Mouse (Mus musculus) mouse embryonic stem cell (cell line): Measurements from ENCODE around the gene M1ap.

Source experiments
- in situ Hi-C, 2 experiments: fragments of 300-500 bp; cut with MboI; formaldehyde crosslinking; loops; 1 replicate in 1 of 2; 3 replicates in 1 of 2; pipeline ENCODE4 v1.14.3; 2019 to 2020; ENCODE audit warnings: low sequenced_read_pairs in 2 of 2, low pct_unique_long_range_greater_than_20kb in 1 of 2, mixed read lengths in 1 of 2; ENCODE audit not compliant: unreplicated experiment in 1 of 2

M1ap gene

GRCm38 (mm10) chr6:82999986-83000385 lies 53.3 kb downstream of the M1ap start:
- in situ Hi-C loops = loop anchor here (25.0 kb wide), 1 partner anchor 262 kb away; no protein-coding TSS in a partner anchor

DNA sequence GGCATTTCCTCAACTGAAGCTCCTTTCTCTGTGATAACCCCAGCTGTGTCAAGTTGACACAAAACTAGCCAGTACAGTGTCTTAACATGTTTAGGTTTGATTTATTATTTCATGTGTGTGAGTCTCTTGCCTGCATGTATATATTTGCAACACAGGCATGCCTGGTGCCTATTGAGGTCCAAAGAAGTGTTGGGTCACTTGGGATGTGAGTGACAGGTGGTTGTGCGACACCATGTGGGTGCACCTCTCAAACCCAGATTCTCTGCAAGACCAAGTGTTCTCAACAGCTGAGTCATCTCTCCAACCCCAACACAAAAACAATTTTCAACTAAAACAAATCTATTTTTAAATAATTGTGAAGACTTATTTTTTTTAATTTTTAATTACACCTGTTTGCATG lies 56.4 kb downstream of the M1ap start:
- in situ Hi-C loops = no loop called here

DNA sequence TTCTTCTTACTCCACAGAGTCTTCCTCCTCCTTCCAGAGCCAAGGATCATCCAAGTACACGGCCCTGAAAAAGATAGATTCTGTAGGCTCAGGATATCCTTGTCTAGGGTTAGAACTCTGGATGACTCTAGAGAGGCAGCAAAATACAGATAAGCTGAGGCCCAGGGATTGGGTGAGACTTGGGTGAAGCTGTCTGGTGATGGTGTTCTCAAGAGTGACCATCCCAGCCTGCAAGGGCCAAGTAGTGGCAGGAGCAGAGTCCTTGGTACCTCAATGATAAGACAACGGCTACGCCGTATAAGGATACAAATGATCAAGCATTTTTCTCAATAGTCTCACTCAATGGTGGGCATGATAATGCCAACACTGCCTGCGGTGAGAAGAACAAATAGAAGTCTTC lies 57.1 kb downstream of the M1ap start:
- in situ Hi-C loops = no loop called here

- in situ Hi-C loops = no loop called here
Measured at GRCm38 (mm10) chr6:83004309-83004708, 57.6 kb downstream of the M1ap start.

DNA sequence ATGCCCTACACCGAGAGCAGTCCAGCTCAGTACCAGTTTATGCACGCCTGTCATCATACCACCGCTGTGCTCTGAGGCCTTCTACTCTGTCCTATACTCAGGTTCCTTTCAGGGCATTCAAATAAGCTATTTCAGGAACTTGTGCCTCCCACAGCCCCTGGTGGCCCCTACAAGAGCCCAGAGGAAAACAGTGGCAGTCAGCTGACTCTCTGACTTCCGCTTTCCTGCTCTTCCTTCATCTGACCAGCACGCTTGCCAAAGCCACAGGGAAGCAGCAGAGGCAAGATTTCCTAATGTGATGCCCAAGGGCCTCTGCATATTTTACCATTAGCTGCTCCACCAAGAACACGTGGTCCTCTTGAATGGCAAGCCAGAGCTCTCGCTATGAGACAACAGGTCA lies 58.2 kb downstream of the M1ap start:
- in situ Hi-C loops = loop anchor here in 1 of 2 experiments (5.0 kb wide), 1 partner anchor 97 kb away; the partner anchor contains the start of genes Ccdc142 and Gm42688

- in situ Hi-C loops = loop anchor here in 1 of 2 experiments (5.0 kb wide), 1 partner anchor 97 kb away; the partner anchor contains the start of genes Ccdc142 and Gm42688
Measured at GRCm38 (mm10) chr6:83005444-83006011, 58.8 kb downstream of the M1ap start.

- in situ Hi-C loops = loop anchor here in 1 of 2 experiments (5.0 kb wide), 1 partner anchor 96 kb away; the partner anchor contains the start of genes Ccdc142 and Gm42688
Measured at GRCm38 (mm10) chr6:83006114-83006513, 59.4 kb downstream of the M1ap start.

DNA sequence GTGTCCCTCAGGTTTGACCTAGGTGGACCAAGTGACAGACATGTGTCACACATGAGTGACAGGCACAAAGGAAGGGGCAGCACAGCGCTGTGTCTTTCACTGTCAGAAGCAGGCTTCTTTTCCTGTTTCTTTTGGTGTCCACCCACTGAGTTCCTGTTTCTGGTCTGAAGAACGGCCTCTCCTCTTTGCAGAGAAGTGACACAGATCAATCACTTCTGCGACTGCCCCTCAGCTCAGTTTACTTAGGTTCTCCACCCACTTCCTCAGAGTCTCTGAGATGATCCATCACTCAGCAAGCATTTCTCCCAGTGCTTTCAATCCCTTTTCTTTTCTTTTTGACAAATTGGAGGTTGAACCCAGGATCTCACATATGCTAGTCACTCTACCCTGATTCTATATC lies 62.0 kb downstream of the M1ap start:
- in situ Hi-C loops = loop anchor here in 1 of 2 experiments (5.0 kb wide), 1 partner anchor 94 kb away; the partner anchor contains the start of genes Ccdc142 and Gm42688

DNA sequence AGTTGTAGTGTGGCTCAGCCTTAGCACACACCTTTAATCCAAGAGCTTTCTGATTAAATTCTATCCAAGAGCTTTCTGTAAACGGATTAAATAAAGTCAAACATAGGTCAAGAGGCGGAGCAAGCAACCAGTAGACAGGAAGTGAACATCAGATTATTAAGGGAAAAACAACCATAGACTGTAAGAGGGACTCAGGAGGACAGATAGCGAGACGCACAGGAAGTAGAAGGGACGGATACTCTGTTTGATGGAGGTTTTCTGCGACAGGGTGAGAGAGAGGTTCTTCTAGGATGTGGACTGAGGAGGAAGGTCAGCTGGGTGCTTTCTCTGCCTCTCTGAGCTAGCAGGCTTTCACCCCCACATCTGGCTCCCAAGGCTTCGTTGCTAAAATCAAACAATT lies 63.3 kb downstream of the M1ap start:
- in situ Hi-C loops = no loop called here

- in situ Hi-C loops = no loop called here
Measured at GRCm38 (mm10) chr6:83011255-83011654, 64.6 kb downstream of the M1ap start.

DNA sequence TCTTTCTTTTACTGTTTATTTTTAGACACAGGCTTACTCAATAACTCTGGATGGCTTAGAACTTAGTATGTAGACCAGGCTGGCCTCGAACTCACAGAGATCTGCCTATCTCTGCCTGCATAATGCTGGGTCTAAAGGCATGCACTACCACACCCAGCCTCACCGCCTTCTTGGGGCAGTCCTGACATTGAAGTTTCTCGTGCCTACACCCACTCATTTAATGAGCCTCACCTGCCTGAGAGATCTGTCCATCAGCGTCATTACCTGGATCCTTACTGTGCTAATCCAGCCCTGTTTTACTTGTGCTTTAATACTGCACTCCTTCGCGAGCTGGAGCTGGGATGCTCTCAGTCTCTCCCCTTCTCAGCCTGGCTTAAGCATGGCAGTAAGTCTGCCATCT lies 65.1 kb downstream of the M1ap start:
- in situ Hi-C loops = no loop called here

DNA sequence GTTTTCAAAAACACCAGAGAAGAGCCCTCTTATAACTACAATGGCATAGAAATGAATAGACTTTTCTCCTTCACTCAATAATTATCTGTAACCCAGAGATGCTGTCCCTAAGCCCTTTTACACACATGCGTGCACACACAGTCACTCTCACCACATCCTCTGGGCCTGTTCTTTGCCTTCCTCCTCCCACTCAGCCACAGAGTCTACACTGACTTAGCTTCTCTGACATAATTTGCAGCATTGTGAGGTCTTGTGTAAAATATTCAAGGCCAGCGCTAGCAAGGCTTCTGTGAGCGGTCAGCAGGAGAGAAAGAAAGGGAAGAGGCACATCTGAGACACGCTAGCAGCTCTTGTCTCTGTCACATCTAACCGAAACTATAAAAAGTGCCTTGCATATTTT lies 66.7 kb downstream of the M1ap start:
- in situ Hi-C loops = no loop called here

- in situ Hi-C loops = no loop called here
Measured at GRCm38 (mm10) chr6:83014482-83015466, 68.1 kb downstream of the M1ap start.

GRCm38 (mm10) chr6:83015749-83016148 lies 69.0 kb downstream of the M1ap start:
- in situ Hi-C loops = no loop called here

GRCm38 (mm10) chr6:83017190-83017589 lies 70.5 kb downstream of the M1ap start:
- in situ Hi-C loops = no loop called here

GRCm38 (mm10) chr6:83019044-83019443 lies 72.3 kb downstream of the M1ap start:
- in situ Hi-C loops = no loop called here

GRCm38 (mm10) chr6:83020121-83020520 lies 73.4 kb downstream of the M1ap start:
- in situ Hi-C loops = no loop called here

DNA sequence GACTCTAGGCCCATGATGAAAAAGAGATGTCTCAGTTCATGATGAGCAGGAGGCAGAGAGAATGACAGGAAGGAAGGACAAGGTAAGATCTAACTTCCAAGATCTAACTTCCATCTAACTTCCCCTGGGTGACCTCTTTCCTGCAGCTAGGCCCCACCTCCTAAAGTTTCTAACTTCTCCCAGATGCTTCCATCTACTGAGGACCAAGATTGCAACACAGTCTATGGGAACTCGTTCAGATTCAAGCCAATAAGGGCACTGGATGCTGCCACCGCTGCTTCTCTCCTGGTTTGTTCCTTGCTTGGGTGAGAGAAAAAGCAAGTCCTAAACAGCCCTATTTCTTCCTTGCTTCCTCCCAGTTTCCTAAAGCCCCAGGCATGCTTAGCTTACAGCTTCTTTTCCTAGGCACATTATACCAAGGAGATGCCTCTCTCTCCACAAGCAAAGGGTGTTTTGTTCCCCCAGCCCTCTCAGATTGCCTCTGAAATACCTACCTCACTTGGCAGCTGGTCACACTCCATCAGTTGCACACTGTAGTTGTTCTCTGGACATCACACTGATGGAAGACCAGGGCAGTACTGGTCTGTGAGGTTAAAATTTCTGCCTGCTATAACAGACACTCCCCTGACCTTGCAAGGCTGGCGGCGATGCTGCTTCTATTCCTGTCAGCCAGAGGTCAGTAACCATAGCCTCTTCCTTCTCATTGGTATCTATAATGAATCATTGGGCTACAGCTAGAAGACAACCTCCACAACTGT lies 74.3 kb downstream of the M1ap start:
- in situ Hi-C loops = no loop called here

- in situ Hi-C loops = no loop called here
Measured at GRCm38 (mm10) chr6:83023008-83023407, 76.3 kb downstream of the M1ap start.
